In the genomic region with DNA sequence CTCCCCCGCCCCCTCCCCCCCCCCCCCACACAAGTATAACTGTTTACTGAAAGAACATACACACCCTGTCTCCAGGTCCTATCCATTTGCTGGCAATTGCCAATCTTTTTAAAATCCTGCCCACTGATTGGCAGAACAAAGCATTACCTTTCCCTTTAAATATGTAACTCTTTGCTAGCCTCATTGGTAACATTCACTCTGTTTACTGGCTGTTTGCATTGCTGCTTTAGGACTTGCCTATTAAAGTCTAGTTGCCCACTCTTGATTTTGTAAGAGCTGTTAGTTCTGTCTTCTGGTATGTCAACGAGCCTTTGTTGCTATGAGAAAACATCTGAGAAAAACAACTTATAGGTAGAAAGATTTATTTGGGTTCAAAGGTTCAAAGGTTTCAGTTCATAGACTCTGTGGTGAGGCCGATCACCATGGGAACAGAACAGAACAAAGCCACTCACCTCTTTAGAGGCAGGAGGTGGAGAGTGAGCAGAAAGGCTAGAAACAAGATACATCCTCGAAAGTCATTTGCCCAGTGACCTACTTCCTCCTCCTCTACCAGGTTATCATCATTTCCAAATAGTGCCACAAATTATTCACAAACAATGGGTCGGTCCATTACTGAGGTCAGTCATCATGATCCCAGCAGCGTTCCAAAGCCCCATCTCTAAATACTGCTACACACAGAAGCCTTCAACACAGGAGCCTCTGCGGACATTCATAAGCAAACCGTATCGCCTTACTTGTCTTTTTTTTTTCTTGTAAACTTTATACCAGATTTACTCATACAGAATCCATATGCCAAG, we compare ENCODE assay signal across 21 mouse cellular contexts. TPM values are rescaled to one million over a fixed set of nuclear protein-coding genes. Genes with fewer than 3 reads are reported as not detected.
DNase-seq lines count a peak whose midpoint lies in the region; ATAC-seq and TF ChIP-seq lines count a peak whose summit lies in the region.
"Had no signal": no experiment of that assay in that cellular context is flagged by ENCODE, and none has a peak within 500 bp of the region (broad histone marks: within the 10 kb centered on the region; RNA-seq: fewer than 3 reads in every experiment).

No protein-coding gene starts in this region.

- peak; percentile 44 for ATAC-seq in liver, postnatal 0 days
- peak; percentile 54; the same call in 1 of the 2 replicates for ATAC-seq in monocyte, adult 5-6 weeks (replicated peaks; ENCODE audit: insufficient number of reproducible peaks, low FRiP score, low TSS enrichment, poor library complexity, severe bottlenecking)
- ATAC-seq in hindbrain, embryonic 11.5 days (ENCODE audit: low FRiP score): no peak
- ATAC-seq: hindbrain, postnatal 0 days had no signal

- peaks cover 14% of the 10 kb centered on the region for H3K27me3 ChIP-seq in liver, postnatal 0 days (ENCODE audit: insufficient read depth, low read length)
- H3K27me3 ChIP-seq in hindbrain, embryonic 11.5 days (ENCODE audit: control insufficient read depth, insufficient read depth, low read length): peaks cover 34% of the 10 kb centered on the region

- no peak overlapping the region for H3K9ac ChIP-seq in liver, postnatal 0 days (replicated peaks)
- no peak overlapping the region for H3K9ac ChIP-seq in hindbrain, embryonic 11.5 days (ENCODE audit: low read depth, low read length)
- H3K9ac ChIP-seq: embryonic facial prominence, embryonic 13.5 days; limb, embryonic 12.5 days had no signal

- no peak for TF ChIP-seq EP300 in liver, postnatal 0 days (IDR thresholded peaks at IDR 0.05; ENCODE audit: low read depth)

- no peak overlapping the region for H3K27ac ChIP-seq in liver, postnatal 0 days (ENCODE audit: low read depth)
- no peak overlapping the region for H3K27ac ChIP-seq in hindbrain, embryonic 11.5 days (ENCODE audit: low read depth, low read length)
- H3K27ac ChIP-seq: embryonic facial prominence, embryonic 13.5 days; forebrain, embryonic 10.5 days; heart, adult 2 months; hindbrain, postnatal 0 days; limb, embryonic 12.5 days; midbrain, embryonic 10.5 days had no signal

- WGBS in liver, postnatal 0 days (ENCODE audit: insufficient replicate concordance): 68% methylated on average over 8 of the region's 9 CpGs
- WGBS in hindbrain, embryonic 11.5 days: 68% methylated on average over 8 of the region's 9 CpGs

- H3K4me3 ChIP-seq in liver, postnatal 0 days (ENCODE audit: low read depth, low read length): no peak overlapping the region
- H3K4me3 ChIP-seq in hindbrain, embryonic 11.5 days (ENCODE audit: low read depth, low read length): no peak overlapping the region
- H3K4me3 ChIP-seq: embryonic facial prominence, embryonic 13.5 days; forebrain, embryonic 10.5 days; heart, adult 2 months; limb, embryonic 12.5 days; midbrain, embryonic 10.5 days; myocyte had no signal

- no peak for TF ChIP-seq CTCF in liver, postnatal 0 days (IDR thresholded peaks at IDR 0.05; ENCODE audit: low read depth)

- DNase-seq in liver, postnatal 0 days: no peak
- DNase-seq in liver (no peak), adipocyte (ENCODE audit: low spot score) (peak; percentile 94)
- DNase-seq in CD4-positive helper T cell, adult 2 months (ENCODE audit: low read depth, low spot score): peak; percentile 88
- DNase-seq in hindbrain, embryonic 11.5 days (ENCODE audit: low spot score): no peak
- DNase-seq in adrenal gland, adult (ENCODE audit: inconsistent age in 2 of 2, low spot score in 1 of 2): no peak
- no peak for DNase-seq in left cerebral cortex, adult 8-10 months (ENCODE audit: low spot score in 2 of 2)
- DNase-seq: adrenal gland, postnatal 14 days; cerebellum, postnatal 10 days; heart, adult 2 months; heart, postnatal 14 days; kidney, postnatal 4 days; layer of hippocampus, postnatal 36 days; lung, adult 2 months had no signal

- no peak overlapping the region for H3K4me2 ChIP-seq in liver, postnatal 0 days (ENCODE audit: low read depth, low read length)
- no peak overlapping the region for H3K4me2 ChIP-seq in hindbrain, embryonic 11.5 days (replicated peaks; ENCODE audit: low read depth, low read length)
- H3K4me2 ChIP-seq: embryonic facial prominence, embryonic 13.5 days; limb, embryonic 12.5 days had no signal

- no peaks in the 10 kb centered on the region for H3K36me3 ChIP-seq in liver, postnatal 0 days (replicated peaks; ENCODE audit: insufficient read depth, low read length)
- H3K36me3 ChIP-seq in hindbrain, embryonic 11.5 days (ENCODE audit: control insufficient read depth, insufficient read depth, low read length): no peaks in the 10 kb centered on the region
- H3K36me3 ChIP-seq: embryonic facial prominence, embryonic 13.5 days; forebrain, embryonic 10.5 days; limb, embryonic 12.5 days; midbrain, embryonic 10.5 days had no signal

- H3K9me3 ChIP-seq in liver, postnatal 0 days (ENCODE audit: low read length): no peaks in the 10 kb centered on the region
- H3K9me3 ChIP-seq in hindbrain, embryonic 11.5 days (ENCODE audit: control insufficient read depth, low read length): no peaks in the 10 kb centered on the region
- H3K9me3 ChIP-seq: embryonic facial prominence, embryonic 13.5 days; forebrain, embryonic 10.5 days; limb, embryonic 12.5 days; midbrain, embryonic 10.5 days had no signal

- H3K4me1 ChIP-seq in liver, postnatal 0 days (ENCODE audit: insufficient read depth): peaks cover 13% of the 10 kb centered on the region
- peaks cover 7% of the 10 kb centered on the region; the same call in 1 of the 2 replicates for H3K4me1 ChIP-seq in hindbrain, embryonic 11.5 days (replicated peaks; ENCODE audit: control insufficient read depth, insufficient read depth, low read length)

RNA-seq across cellular contexts. Expression of gene Cpm, which starts 3.6 kb away (rescaled TPM):
- 7.0 and 7.7 TPM in 2 replicates for polyA plus RNA-seq in liver, postnatal 0 days (2015; fragmentation: Nextera tagmentation; extraction: Ambion mirVana)
- total RNA-seq in monocyte, adult 5-6 weeks (2017): 2.1 to 7.3 TPM (median 4.2 TPM) in 3 replicates
- 6.0 and 6.3 TPM in 2 replicates for polyA plus RNA-seq in hindbrain, embryonic 11.5 days (2014; fragmentation: Nextera tagmentation; extraction: Ambion mirVana)
- 1 to 10 TPM; 7.6 to 8.4 (median 8.1) TPM for total RNA-seq in left cerebral cortex, adult 8-10 months (2022)

Comparison
In these comparisons a context has a peak if more than half of its experiments do, and no peak if none do; other contexts are left out.
1. DNase-seq: peak in CD4-positive helper T cell, adult 2 months (single experiment) and adipocyte (single experiment); none in liver, postnatal 0 days (single experiment), liver (single experiment), hindbrain, embryonic 11.5 days (single experiment), adrenal gland, adult (0 of 2) and left cerebral cortex, adult 8-10 months (0 of 2).